Mouse (Mus musculus) megakaryocyte, embryonic 14.5 days (primary cell): ENCODE data around the gene Cttnbp2. TPM values are rescaled to one million over a fixed set of nuclear protein-coding genes. Genes with fewer than 3 reads are reported as not detected.

Source experiments
- H3K27me3 ChIP-seq: replicated peaks from 2 replicates; pipeline ENCODE3; 2012; ENCODE audit warnings: inconsistent platforms
- H3K36me3 ChIP-seq: replicated peaks from 2 replicates; pipeline ENCODE3; 2012; ENCODE audit warnings: low read length, inconsistent platforms, mixed read lengths
- H3K4me1 ChIP-seq: 2 replicates; pipeline ENCODE4 v1.6.1; 2012; ENCODE audit warnings: inconsistent platforms
- H3K4me3 ChIP-seq: replicated peaks from 2 replicates; pipeline ENCODE3; 2012; ENCODE audit warnings: moderate library complexity, mild to moderate bottlenecking, inconsistent platforms
- H3K9me3 ChIP-seq: 2 replicates; pipeline ENCODE4 v1.6.1; 2012; ENCODE audit warnings: inconsistent platforms
- FLI1 ChIP-seq: IDR thresholded peaks from 2 replicates; pipeline ENCODE4 v1.6.1; 2012; ENCODE audit warnings: low read length, inconsistent platforms, mixed read lengths
- GATA1 ChIP-seq: IDR thresholded peaks from 3 replicates; pipeline ENCODE4 v1.6.1; 2012; ENCODE audit warnings: mixed read lengths, low read length, inconsistent platforms, borderline replicate concordance
- polyA plus RNA-seq: library from polyadenylated mRNA; stranded (reverse); fragments of >175 nt; gene quantifications from 2 replicates; pipeline ENCODE4 v1.2.3, GENCODE M21; 2012; ENCODE audit warnings: low replicate concordance; ENCODE audit not compliant: insufficient read depth

Gene Cttnbp2
- polyA plus RNA-seq, 1 experiment = not detected

- H3K4me1 ChIP-seq = no peaks in the 10 kb centered on the region
- no peaks in the 10 kb centered on the region for H3K36me3 ChIP-seq
- no peak for TF ChIP-seq FLI1
- no peak for TF ChIP-seq GATA1
- H3K9me3 ChIP-seq = 0 out of 2 replicates have a peak, but pooled peaks cover 2% of the 10 kb centered on the region
- no peak overlapping the region for H3K4me3 ChIP-seq
- peaks cover 14% of the 10 kb centered on the region for H3K27me3 ChIP-seq
Observed at GRCm38 (mm10) chr6:18508036-18508435, 6.6 kb downstream of the Cttnbp2 start.

GRCm38 (mm10) chr6:18499833-18500232, 14.8 kb downstream of the Cttnbp2 start:
- H3K27me3 ChIP-seq = no peaks in the 10 kb centered on the region
- TF ChIP-seq GATA1 (no peak), FLI1 (no peak)

GRCm38 (mm10) chr6:18492977-18493376, 21.7 kb downstream of the Cttnbp2 start:
- TF ChIP-seq FLI1 (no peak), GATA1 (no peak)
- Histone ChIP-seq H3K4me1 (no peaks in the 10 kb centered on the region), H3K27me3 (no peaks in the 10 kb centered on the region), H3K4me3 (no peak overlapping the region), H3K9me3 (peaks cover 3% of the 10 kb centered on the region; the same call in 1 of the 2 replicates), H3K36me3 (no peaks in the 10 kb centered on the region)

More at GRCm38 (mm10) chr6:18499833-18500232, 14.8 kb downstream of the Cttnbp2 start:
- Histone ChIP-seq H3K9me3 (peaks cover 8% of the 10 kb centered on the region; the same call in 1 of the 2 replicates), H3K36me3 (no peaks in the 10 kb centered on the region), H3K4me1 (no peaks in the 10 kb centered on the region), H3K4me3 (no peak overlapping the region)

- Histone ChIP-seq H3K9me3 (peaks cover 3% of the 10 kb centered on the region; the same call in 1 of the 2 replicates), H3K4me3 (no peak overlapping the region), H3K36me3 (no peaks in the 10 kb centered on the region), H3K4me1 (no peaks in the 10 kb centered on the region), H3K27me3 (no peaks in the 10 kb centered on the region)
- no peak for TF ChIP-seq FLI1
- no peak for TF ChIP-seq GATA1
Observed at GRCm38 (mm10) chr6:18492248-18492901, 22.3 kb downstream of the Cttnbp2 start.

- no peak for TF ChIP-seq FLI1
- TF ChIP-seq GATA1 = no peak
- no peaks in the 10 kb centered on the region for H3K4me1 ChIP-seq
- no peaks in the 10 kb centered on the region for H3K36me3 ChIP-seq
- H3K27me3 ChIP-seq = no peaks in the 10 kb centered on the region
- no peaks in the 10 kb centered on the region for H3K9me3 ChIP-seq
- no peak overlapping the region for H3K4me3 ChIP-seq
Observed at GRCm38 (mm10) chr6:18485087-18485486, 29.6 kb downstream of the Cttnbp2 start.

GRCm38 (mm10) chr6:18484061-18484460, 30.6 kb downstream of the Cttnbp2 start:
- no peak for TF ChIP-seq GATA1
- TF ChIP-seq FLI1 = no peak
- no peaks in the 10 kb centered on the region for H3K36me3 ChIP-seq
- no peaks in the 10 kb centered on the region for H3K9me3 ChIP-seq
- H3K4me3 ChIP-seq = no peak overlapping the region
- no peaks in the 10 kb centered on the region for H3K4me1 ChIP-seq
- no peaks in the 10 kb centered on the region for H3K27me3 ChIP-seq

GRCm38 (mm10) chr6:18482546-18482945, 32.1 kb downstream of the Cttnbp2 start:
- no peaks in the 10 kb centered on the region for H3K36me3 ChIP-seq
- no peak overlapping the region for H3K4me3 ChIP-seq
- H3K4me1 ChIP-seq = no peaks in the 10 kb centered on the region
- H3K9me3 ChIP-seq = no peaks in the 10 kb centered on the region
- no peak for TF ChIP-seq FLI1
- no peak for TF ChIP-seq GATA1
- no peaks in the 10 kb centered on the region for H3K27me3 ChIP-seq

GRCm38 (mm10) chr6:18481781-18482180, 32.9 kb downstream of the Cttnbp2 start:
- Histone ChIP-seq H3K9me3 (no peaks in the 10 kb centered on the region), H3K4me3 (no peak overlapping the region), H3K4me1 (no peaks in the 10 kb centered on the region), H3K36me3 (no peaks in the 10 kb centered on the region), H3K27me3 (no peaks in the 10 kb centered on the region)
- TF ChIP-seq GATA1 (no peak), FLI1 (no peak)

- no peaks in the 10 kb centered on the region for H3K36me3 ChIP-seq
- no peaks in the 10 kb centered on the region for H3K9me3 ChIP-seq
- no peak overlapping the region for H3K4me3 ChIP-seq
- TF ChIP-seq FLI1 (no peak), GATA1 (no peak)
- H3K4me1 ChIP-seq = no peaks in the 10 kb centered on the region
- no peaks in the 10 kb centered on the region for H3K27me3 ChIP-seq
Observed at GRCm38 (mm10) chr6:18477313-18477930, 37.2 kb downstream of the Cttnbp2 start.

- no peaks in the 10 kb centered on the region for H3K27me3 ChIP-seq
- H3K9me3 ChIP-seq = no peaks in the 10 kb centered on the region
- TF ChIP-seq FLI1 (no peak), GATA1 (no peak)
- H3K36me3 ChIP-seq = no peaks in the 10 kb centered on the region
- no peak overlapping the region for H3K4me3 ChIP-seq
- H3K4me1 ChIP-seq = no peaks in the 10 kb centered on the region
Observed at GRCm38 (mm10) chr6:18474983-18475382, 39.7 kb downstream of the Cttnbp2 start.
